Mouse (Mus musculus) liver, adult 2 months (tissue): ENCODE data around the gene E430018J23Rik.

Source experiments
- CTCF ChIP-seq: fragments of 200-500 bp; IDR thresholded peaks from 2 replicates; pipeline ENCODE4 v1.5.1; 2011; ENCODE audit warnings: low read depth, low read length, control low read depth
- POLR2A ChIP-seq: fragments of 200-500 bp; IDR thresholded peaks from 2 replicates; pipeline ENCODE4 v1.6.1; 2011; ENCODE audit warnings: low read length, control low read depth; ENCODE audit not compliant: insufficient read depth; ENCODE audit errors: extremely low read depth

GRCm38 (mm10) chr7:127378310-127378921, 15.0 kb downstream of the E430018J23Rik start:
- TF ChIP-seq POLR2A (no peak), CTCF (no peak)
